Mouse (Mus musculus) olfactory bulb, adult 2 months (tissue): ENCODE measurements at regions not wholly inside any gene's neighbourhood (a gene's known extent, or its start where the extent isn't known, plus 50 kb on each side); places are given as distances from the start of the nearest gene placed in this dataset.

ENCODE experiments used
- CTCF ChIP-seq: fragments of 200-500 bp; IDR thresholded peaks from 2 replicates; pipeline ENCODE4 v1.5.1; 2012; ENCODE audit warnings: low read depth, mild to moderate bottlenecking, low read length, moderate library complexity; ENCODE audit not compliant: insufficient read depth
- POLR2A ChIP-seq: fragments of 200-500 bp; IDR thresholded peaks from 2 replicates; pipeline ENCODE4 v1.6.1; 2012; ENCODE audit warnings: mild to moderate bottlenecking, low read depth, low read length, moderate library complexity; ENCODE audit not compliant: insufficient read depth

DNA sequence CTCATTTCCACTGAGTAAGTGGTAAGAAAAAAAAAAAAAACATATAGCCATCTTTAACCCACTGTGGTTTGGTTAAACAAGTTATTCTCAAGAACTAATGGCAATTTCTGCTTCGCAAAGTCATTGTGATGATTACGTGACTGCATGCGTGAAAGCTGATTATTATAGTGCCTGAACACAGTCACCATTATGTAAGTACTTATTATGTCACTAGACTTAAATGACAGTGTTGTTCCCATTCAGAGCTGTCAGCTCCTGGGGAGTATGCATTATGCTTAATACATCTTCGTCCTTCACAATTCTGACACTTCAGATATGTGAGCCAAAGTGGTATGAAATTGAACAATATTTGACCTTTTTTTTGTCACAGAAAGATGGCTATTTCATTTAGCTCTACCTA is 71.3 kb upstream of the Kcnd3 start:
- TF ChIP-seq CTCF (no peak), POLR2A (no peak)
